Mouse (Mus musculus) hindlimb bud, embryonic 11.5 days (tissue): ENCODE measurements around the gene Asic1.

ENCODE experiments used
- DNase-seq: peaks from one replicate; pipeline ENCODE4 v3.0.0-alpha.2; 2012; ENCODE audit warnings: low read depth, low spot score; ENCODE audit errors: extremely low spot score

The Asic1 gene

DNA sequence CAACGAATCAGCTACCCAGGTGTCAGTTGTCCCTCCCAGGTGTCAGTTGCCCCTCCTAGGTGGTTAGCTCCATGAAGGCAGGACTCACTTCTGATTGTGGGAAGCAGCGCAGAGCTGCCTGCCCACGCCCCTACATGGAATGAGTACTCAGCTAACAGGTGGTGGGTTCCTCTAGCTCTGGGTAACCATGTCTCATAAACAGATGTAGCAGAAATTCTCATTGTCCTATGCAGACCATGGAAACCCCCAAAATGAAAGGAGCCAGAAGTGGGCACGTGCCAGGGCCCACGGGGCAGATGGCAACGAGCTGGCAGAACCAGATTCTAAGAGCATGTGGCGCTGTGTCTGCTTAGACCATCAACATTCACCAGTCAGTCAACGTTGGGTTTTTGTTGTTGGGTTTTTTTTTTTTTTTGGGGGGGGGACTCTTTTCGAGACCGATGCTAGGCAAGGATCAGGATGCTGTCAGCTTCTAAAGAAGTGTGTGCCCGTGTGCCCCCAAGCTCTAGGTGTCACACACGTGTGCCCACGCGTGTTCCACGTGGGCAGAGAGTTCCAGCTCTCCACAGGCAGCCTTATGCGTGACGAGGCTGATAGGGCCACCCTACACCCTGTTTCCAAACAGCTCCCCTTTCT is 6.1 kb upstream of the Asic1 start:
- no peak for DNase-seq

DNA sequence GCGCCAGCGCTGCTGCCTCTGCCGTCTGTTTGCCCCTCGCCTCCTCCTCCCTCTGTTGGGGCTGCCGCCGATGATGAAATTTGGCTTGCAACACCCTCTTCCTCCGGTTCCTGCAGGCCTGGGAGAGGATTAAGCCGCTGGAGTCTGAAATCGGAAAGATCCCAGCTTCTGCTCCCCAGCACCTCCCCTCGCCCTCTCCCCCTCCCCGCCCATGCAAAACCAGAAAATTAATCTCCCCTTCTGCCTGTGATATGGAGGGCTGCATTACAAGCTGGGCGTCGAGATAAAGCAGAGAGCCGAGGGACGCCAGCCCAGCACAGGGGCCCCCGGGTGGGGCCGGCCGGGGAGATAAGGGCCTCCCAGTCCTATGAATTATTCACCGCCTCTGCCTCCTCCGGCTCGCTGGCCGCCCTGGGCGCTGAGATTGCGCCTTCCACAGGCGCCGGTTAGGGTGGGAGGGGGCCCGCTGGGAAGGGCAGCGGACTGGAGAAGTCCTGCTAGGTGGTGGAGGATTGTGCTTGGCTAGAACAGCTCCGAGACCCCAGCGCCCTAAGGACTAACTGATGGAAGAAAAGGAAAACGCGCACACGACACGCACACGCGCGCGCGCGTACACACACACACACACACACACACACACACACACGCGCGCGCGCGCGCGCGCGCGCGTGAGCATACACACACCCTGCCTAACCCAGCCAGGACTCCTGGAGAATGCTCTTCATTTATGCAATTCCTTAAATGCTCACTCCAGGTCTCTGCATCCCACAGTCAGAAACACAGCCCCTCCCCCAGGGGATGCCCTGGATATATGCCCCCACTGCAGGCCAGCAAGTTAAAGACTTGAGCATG is 5.3 kb upstream of the Asic1 start:
- no peak for DNase-seq

DNA sequence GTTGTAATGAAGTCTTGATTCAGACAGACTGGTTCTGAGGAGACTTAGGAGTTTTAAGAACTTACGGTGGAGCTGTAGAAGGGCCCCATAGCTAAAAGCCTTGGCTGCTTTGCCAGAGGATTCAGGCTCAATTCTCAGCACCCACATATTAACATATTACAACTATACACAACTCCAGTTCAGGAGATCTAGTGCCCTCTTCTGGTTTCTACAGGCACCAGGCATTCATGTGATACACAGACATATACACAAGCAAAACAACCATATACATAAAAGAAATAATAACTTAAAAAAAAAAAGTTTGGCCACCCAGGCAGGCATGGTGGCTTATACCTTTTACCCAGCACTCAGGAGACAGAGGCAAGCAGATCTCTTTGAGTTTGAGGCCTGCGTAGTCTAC is 2.6 kb upstream of the Asic1 start:
- no peak for DNase-seq

DNA sequence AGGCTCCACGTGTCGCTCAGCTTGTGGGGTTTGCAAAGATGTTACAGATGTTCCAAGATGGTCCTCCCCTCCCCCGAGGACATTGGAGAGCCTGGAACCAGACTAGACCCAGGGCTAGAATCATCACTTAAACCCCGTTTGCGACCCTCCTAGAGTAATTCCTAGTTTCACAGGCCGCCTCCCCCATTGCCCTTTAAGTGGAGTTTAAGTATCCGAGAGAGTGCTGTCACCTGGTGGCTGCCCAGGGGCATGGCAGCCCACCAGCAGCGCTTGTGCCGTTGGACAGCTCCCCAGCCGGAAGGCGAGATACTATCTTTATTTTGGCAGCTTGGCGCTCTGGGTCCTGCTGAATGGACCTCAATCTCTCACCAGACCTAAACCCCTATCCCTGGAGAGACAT is 1.3 kb upstream of the Asic1 start:
- DNase-seq = no peak

DNA sequence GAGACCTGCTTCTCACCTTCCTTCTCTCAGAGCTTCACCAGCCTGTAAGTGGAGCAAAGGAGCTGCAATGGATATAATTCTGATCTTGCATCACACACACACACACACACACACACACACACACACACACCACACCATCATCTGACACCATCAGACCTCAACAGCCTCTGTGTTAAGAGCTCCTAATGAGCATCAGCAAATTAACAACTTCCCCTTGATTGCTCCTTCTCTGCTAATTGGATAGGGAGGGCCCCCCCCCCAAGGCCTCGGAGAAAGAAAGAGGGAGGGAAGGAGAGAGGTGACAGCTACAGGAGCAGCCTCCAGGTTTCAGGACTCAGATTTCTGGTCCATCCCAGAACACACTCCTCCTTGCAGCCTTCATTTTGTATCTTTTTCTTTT is 776 bp upstream of the Asic1 start:
- no peak for DNase-seq

DNA sequence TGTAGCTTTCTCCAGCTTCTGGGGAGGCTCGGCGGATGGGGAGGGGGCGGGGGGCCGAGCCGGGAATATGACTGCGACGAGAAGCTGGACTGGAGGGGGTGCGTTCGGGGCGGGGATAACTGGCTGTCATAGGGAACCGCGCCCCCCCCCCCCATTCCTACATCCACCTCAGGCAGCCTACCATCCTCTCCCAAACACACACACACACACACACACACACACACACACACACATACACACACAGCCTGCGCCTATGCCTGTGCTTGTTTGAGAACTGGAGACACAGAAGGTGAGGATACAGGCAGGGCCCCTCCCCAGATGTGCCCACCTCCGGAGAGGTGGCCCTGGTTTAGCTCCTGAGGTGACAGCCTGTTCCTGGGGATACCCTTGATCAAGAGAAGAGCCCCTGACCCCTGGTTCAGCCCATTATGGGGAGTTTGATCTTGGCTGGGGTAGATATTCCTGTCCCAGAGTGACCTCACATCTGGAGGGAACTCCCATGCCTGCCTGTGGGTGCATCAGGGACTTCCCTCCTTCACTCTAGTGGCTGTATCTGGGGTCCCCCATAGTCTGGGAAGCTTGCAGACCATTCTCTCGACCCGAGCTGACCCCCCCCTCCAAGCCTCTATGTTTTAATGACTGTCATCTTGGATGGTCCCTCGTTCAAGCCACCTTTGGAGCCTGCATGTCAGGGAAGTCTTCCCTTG is 949 bp downstream of the Asic1 start:
- DNase-seq = no peak

DNA sequence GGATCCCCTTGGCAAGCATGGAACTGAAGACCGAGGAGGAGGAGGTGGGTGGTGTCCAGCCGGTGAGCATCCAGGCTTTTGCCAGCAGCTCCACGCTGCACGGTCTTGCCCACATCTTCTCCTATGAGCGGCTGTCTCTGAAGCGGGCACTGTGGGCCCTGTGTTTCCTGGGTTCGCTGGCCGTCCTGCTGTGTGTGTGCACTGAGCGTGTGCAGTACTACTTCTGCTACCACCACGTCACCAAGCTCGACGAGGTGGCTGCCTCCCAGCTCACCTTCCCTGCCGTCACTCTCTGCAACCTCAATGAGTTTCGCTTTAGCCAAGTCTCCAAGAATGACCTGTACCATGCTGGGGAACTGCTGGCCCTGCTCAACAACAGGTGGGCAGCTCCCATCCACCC is 1.6 kb downstream of the Asic1 start:
- DNase-seq = no peak

DNA sequence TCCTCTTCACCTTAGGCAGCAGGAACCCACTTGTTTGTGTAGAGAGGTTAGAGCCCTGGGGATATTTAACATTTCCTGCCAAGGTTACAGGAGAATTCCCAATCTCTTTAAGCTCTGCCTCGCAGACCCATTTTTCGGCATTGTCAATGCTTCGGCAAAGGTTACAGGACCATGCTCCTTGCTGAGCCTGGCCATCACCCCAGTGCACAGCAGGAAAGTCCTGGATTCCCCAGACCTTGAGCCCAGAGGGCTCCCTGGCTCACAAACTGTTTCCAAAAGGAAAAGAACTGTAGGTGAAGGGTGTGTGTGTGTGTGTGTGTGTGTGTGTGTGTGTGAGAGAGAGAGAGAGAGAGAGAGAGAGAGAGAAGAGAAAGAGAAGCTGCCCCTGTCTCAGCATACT is 4.7 kb downstream of the Asic1 start:
- DNase-seq = no peak

DNA sequence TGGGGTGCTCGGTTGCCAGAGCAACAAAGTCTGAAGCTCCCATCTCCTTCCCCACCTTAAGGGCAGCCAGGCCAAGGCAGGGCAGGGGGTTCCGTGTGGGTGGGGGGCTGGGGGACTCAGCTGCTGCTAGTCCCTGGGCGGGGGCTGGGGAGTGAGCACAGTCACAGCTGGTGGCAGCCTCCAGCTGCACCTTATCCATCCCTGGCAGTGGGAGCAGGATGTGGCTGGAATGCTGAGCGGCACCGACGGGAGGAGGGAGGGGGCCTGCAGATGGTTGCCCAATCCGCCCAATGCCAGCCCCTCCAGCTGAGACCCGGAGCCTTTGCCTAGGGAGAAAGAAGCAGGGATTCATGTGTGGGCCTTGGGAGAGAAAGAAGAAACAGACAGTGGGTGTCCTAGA is 6.9 kb downstream of the Asic1 start:
- DNase-seq = no peak

DNA sequence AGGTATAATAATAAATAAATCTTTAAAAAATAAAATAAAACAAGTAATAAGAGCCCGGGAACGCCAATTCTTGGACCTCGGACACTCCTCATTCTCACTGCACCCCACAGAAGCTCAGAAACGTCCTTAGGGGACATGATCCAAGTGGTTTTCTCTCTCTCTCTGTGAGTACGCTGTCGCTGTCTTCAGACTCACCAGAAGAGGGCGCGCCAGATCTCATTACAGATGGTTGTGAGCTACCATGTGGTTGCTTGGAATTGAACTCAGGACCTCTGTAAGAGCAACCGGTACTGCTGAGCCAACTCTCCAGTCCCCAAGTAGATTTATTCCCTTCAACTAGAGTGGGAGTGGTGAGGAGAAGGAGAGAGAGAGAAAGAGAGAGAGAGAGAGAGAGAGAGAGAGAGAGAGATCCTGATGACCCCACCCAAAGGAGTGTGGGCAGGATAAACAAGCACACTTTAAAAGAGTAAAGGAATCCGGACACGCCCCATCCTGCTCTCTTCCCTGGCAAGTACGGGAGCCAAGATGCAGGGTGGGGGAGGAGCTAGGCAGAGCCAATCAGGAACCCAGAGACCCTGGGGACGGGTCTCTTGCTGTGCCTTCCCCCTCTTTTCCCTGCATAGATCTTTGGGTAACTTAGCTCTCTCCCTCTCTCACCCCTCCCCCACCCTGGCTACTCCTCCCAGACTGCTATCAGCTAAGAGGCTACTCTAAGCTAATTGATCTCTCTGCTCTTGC is 8.1 kb downstream of the Asic1 start:
- DNase-seq = no peak

DNA sequence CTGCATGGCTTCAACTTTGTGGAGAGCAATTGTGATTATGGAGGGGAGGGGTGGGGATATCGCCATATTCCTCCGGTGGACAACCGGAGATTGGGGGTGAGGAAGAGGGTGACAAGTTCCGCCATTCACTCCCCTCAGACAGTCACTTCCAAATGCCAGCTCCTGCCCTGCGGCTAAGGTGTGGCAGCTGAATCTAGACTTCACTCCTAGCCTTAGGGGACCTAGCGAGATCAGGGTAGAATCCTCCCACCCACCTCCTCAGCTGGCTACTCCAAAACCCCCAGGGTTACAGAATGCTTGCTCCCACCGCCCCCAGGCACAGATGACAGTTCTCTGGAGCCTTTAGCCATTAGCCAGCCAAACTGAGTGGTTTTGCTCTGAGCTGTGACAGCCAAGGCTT is 8.8 kb downstream of the Asic1 start:
- no peak for DNase-seq

DNA sequence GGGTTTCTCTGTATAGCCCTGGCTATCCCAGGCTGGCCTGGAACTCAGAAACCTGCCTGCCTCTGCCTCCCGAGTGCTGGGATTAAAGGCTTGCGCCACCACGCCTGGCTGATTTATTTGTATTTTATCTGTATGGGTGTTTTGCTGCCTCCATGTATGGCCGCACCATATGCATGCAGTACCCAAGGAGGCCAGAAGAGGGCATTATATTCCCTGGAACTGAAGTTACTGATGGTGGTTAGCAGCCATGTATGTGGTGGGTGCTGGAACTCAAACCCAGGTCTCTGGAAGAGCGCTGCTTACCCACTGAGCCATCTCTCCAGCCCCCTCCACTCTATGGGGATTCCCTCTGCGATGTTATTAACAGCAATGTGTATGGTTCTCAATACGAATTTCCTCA is 12.7 kb downstream of the Asic1 start:
- no peak for DNase-seq

DNA sequence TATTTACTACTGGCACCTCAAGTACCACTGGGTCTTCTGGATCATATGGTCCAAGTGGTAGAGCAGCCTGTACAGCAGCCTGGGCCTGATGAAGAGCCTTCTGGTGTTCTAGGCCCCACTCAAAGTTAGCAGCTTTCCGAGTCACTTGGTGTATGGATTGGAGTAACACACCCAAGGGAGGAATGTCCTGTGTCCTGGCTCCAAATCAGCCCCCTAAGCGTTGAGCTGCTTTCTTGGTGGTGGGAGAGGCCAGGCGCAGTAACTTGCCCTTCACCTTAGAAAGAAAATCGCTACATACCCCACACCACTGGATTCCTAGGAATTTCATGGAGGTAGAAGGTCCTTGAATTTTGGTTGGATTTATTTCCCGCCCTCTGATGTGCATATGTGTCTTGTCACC is 14.0 kb downstream of the Asic1 start:
- DNase-seq = no peak

DNA sequence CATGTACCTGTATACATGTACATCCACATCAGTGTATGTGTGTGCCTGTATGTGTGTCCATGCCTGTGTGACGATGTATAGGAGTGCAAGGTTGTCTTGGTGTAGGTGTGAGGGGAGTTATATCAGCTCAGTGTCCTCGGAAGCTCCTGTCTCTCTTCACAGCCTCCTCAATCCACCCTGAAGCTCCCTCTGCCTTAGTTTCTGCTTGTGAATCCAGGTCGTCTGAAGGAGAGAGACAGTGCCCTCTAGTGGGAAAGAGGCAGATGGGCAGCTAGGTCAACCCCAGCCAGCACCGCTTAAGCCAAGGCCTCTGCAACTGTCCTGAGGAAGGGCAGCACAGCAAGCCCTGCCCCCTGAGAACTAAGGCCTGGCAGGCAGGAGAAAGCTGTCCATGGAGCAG is 18.5 kb downstream of the Asic1 start:
- DNase-seq = no peak

DNA sequence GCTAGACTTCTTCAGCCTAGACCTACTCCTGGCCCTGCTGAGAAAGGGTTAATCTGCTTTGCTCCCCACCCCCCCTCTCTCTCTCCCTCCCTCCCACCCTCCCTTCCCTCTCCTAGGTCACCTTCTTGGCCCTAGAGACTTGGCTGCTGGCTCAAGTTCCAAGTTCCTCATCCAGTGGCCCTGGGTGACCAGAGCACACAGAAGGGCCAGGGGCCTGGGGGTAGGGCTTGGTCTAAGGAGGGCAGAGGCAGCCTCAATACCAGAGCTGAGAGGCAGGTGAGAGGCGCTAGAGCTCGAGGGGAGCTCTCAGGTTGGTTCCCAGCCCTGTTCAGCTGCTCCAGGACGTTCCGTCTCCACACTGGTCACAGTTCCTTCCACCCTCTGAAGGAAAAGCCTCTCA is 20.8 kb downstream of the Asic1 start:
- DNase-seq = no peak

DNA sequence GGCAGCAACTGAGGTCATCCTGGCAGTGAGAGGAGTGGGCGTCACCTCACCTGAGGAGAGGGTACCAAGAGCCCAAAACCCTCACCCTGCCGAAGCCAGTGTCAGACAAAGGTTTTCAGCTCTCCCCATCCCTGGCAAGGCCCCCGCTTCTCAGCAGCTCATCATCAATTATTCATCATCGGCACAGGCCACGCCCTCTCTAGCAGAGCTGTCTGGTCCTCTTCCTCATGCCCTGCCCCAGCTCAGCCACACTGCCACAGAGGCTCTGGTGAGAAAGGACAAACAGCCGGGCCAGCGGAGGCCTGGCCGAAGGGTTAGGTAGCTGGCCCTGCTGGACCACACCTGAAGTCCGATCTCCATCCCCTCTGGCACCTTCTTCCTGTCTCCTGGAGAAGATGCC is 21.8 kb downstream of the Asic1 start:
- DNase-seq = no peak

DNA sequence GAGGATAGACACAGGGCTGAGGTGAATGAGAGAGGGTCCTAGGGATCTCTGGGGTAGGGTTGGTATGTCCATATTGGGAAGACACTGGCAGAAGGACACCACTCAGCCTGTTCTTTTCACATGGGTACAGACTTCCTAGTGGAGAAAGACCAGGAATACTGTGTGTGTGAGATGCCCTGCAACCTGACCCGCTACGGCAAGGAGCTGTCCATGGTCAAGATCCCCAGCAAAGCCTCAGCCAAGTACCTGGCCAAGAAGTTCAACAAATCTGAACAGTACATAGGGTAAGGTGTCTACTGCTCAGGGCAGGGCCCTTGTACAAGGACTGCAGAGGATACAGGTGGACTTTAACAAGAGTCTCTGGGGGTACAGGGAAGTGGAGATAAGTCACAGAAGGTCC is 27.1 kb downstream of the Asic1 start:
- no peak for DNase-seq

DNA sequence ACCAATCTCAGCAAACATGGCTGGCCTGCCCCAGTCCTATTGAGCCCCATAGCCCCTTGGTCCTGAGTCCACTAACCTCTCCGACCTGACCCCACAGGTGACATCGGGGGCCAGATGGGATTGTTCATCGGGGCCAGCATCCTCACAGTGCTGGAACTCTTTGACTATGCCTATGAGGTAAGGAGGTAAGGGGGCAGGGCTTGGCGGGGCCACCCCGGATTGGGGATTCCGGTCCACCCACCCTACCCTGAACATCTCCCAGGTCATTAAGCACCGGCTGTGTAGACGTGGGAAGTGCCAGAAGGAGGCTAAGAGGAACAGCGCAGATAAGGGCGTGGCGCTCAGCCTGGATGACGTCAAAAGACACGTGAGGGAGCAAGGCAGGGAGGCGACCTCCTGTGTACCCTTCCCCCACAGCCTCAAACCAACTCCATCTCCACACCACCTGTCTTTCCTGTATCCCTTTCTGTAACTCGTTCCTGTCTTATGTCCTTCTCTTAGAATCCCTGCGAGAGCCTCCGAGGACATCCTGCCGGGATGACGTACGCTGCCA is 28.4 kb downstream of the Asic1 start:
- DNase-seq = no peak

DNA sequence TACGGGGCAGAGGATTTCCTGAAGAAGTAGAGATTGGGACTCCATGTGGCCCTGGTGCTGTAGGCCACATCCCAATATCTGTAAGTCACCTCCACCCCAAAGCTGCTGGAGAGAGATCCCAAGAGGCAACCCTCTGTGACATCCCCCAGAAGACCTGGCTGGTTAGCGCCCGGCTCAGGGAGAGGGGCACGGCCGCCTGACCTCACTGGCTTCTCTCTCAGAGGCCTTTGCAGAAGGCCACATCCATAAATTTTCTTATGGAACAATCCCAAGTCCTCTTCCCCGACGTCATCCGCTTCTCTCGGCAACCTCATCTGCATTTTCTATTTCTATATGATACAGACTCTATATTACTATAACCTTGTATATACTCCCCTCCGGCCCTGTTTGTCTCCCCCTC is 29.5 kb downstream of the Asic1 start:
- DNase-seq = no peak

DNA sequence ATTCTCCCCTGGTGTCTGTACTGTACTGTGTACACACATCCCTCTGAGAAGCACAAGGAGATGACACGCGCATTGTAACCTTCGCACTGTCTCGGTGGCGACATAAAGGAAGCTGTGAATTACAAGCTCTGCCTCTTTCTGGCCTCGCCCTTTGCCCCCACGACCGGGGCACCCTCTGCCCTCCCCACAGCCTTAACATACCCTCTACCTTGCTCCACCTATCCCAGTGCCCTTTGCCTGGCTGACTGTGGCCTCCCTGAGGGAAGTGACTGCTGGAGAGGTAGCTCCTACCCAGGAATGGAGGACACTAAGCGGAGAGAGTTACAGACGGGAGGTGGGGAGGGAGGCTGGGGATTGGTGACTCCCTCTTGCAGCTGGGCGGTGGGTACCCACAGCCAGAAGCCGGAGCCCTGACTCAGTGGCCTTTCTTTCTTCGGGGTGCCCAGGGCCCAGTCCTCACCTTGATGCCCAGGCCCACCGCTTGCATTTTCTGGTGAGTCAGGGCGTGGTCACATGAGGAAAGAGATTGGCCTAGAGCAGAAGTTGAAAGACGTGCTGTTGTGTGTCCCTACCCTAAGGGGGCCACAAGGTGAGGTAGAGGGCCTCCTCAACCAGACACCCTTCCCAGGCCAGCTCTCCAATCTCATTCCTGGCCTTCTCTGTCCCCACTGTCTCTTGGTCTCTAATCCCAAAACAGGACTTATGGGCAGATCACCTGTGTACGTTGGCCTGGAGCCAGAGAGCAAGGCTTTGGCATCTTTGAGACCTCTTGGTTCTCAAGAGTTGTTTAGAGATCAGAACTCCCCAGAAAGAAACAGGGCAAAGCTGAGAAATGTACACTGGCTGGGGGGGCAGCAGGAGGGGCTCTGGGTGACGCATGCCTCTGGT is 30.3 kb downstream of the Asic1 start:
- DNase-seq = no peak
